Mouse (Mus musculus) gastrocnemius, postnatal 4 days (tissue): ENCODE measurements around the gene Mgat5b. TPM values are rescaled to one million over a fixed set of nuclear protein-coding genes. Genes with fewer than 3 reads are reported as not detected.
A peak's percentile ranks its signal among the peaks of the same experiment; 100 is the strongest.

Experiments used
- DNase-seq, 2 experiments: peaks; one replicate each; pipeline ENCODE4 v3.0.0; 2021 to 2022; ENCODE audit warnings: low spot score in 2 of 2, mixed read lengths in 2 of 2
- total RNA-seq, 2 experiments: library from RNA; stranded (reverse); gene quantifications; 2 replicates each; pipeline ENCODE4 v1.2.3; 2021

The Mgat5b gene
- total RNA-seq, 2 experiments from 2014 or later, result 1.3 to 1.4 TPM

DNA sequence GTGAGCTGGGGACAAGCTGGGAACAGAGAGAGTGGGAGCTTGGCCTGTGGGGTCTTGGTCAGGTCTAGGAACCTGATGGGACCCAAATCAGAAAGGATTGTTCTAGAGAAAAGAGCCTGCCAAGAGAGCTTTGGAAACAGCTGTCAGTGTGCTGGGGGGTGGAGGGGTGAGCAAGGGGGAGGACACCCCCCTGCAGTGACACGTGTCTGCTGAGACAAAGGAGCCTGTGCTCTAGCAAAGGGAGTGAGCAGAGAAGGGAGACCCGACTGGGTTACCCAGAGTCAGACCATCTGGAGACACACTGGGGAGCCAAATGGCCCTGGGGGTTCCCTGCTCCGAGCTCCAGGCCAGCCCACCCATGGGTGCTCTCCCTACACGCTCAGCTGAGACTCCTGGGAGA lies 54.2 kb downstream of the Mgat5b start:
- DNase-seq, result no peak

DNA sequence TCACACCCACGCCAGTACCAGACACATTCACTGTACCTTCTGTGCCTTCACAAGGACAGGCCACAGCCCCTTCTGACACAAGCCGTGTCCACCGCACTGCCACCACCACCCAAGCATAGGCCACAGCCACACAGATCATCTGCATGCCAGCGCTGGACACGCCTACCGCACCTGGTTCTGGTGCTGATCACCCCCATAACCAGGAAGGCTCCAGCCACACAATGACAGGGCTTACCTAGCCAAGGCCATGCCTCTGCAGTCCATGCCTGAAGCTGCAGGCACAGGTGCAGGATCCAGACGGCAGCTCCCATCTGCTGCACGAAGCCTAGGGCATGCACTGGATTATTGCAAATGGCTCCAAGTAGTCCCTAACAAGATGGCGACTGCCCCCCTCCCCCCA lies 54.8 kb downstream of the Mgat5b start:
- DNase-seq, result no peak

DNA sequence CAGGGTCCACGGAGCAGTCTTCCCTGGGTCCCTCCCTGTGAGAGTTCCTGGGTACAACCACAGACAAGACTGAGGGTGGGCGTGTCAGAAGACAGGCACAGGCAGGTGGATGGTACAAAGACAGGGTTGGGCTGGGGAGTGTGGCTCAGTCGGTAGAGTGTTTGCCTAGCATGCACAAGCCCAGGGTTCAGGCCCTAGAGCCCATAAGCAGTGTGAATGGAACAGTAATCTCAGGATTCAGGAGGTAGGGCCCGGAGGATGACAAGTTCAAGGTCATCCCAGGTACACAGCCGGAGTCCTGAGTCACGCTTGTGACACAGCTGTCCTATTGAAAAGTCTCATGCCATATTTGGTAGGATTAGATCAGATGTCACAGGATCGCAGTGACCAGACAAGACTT lies 55.7 kb downstream of the Mgat5b start:
- no peak for DNase-seq

DNA sequence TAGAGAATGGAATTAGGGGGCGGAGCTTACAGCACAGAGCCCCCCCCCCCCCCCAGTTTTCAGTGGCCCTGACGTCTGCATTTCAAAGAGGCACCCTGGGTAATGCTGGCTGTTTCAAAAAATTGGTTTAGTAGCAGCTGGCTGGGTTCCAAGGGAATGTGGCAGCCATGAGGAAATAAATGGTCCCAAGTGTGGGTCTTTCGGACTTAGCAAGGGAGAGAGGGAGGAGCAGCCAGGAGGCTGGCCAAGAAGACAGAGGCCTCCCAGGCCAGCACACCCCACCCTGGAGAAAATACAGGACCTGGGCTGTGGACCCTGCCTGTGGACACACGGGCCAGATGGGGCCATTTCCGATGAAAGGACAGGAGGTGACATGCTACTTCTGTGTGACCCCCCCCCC lies 61.6 kb downstream of the Mgat5b start:
- DNase-seq, result no peak

DNA sequence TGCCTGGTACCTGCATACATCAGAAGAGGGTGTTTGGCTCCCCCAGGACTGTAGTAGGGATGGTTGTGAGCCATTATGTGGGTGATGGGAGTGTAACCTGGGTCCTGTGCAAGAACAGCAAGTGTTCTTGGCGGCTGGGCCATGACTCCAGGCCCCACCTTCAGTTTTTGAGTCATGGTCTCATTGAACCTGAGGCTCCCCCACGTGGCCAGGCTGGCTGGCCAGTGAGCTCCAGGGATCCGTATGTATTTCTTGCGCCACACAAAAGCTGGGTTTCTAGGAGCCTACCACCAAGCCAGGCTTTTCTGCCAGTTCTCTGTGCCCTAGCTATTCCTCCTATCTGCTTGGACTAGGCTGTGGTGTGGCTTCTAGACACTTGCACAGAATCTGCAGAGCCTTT lies 63.9 kb downstream of the Mgat5b start:
- no peak for DNase-seq

DNA sequence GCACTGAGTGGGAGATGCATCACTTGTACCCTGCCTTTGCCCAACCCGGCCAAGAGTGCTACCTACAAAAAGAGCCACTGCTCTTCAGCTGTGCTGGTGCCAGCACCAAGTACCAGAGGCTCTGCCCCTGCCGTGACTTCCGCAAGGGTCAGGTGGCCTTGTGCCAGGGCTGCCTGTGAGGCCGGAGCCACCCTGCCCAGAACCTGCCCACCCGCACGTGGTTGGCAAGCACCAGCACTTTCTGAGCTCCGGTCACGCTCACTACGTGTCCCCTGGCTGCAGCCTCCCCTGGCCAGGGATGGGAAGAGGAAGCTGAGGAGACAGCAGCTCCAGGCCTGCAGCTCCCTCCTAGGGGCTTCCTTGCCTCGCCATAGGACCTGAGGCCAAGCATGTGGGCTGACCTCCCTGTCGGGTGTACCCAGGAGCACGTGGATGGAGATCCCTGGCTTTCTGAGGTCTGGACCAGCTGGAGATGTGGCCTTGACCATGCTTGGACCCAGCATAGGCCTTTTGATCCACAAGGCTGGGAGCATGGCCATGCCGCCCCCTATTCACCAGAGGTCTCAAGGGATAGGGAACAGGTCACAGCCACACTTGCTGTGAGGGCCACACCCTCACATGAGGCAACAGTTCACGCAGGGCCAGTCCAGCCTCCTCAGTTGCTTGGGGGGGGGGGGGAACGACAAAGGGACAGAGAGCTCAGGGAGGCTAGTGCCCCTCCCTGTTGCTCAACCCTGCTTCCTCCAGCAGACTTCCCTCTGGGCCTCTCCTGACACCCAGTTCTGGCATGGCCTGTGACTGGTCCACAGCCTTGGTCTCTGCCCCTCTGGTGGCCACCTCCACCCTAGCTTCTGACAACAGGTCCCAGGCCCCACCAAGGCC lies 67.1 kb downstream of the Mgat5b start:
- no peak for DNase-seq

DNA sequence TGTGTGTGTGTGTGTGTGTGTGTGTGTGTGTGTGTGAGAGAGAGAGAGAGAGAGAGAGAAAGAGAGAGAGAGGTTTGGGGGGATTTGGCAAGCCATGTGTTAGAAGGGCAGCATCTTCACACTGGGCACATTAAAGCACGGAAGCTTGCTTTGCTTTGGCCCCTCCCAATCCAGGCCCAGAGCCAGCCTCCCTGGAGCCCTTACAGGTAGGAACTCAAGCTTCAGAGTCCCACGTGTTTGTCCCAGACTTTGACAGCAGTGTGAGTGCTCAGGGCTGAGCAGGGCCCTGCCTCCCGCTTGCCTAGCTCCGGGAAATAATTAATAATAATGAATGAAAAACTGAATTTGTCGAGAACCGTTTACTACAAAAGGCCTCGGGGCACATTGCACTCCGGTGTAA lies 69.5 kb downstream of the Mgat5b start:
- DNase-seq, result no peak

DNA sequence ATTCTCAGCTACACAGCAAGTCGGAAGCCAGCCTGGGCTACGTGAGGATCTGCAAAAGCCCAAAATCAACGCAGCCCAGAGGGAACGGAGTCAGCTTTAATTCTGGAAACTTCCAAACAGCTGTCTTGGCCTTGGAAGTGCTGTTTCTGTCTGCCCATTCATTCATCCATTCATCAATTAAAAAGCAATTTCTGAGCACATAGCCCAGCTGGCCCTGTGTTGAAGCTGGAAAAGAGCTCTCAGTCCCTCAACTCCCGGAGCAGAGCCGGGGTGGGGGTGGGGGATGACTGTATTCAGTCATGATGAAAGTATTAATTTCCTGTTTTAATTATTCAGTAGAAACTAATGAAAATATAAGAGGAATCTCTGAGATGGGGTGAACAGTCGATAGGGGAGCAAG lies 71.6 kb downstream of the Mgat5b start:
- DNase-seq, result no peak

DNA sequence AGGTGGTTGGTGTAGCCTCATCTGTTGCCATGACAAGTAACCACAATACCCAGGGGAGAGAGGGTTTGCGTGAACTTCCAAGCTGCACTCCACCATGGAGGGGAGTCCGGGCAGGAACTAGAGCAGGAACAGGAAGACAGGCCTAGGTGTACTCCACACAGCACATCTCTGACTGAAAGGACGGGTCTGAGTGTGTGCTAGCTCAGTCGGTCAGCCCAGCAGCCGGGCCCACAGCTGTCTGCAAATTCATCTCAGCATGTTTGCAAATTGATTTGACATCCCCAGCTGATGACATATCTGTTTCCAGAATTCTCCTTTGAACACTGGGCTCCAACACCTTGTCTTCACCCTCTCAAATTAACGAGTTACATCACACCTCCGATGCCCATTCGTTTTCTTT lies 72.7 kb downstream of the Mgat5b start:
- no peak for DNase-seq

DNA sequence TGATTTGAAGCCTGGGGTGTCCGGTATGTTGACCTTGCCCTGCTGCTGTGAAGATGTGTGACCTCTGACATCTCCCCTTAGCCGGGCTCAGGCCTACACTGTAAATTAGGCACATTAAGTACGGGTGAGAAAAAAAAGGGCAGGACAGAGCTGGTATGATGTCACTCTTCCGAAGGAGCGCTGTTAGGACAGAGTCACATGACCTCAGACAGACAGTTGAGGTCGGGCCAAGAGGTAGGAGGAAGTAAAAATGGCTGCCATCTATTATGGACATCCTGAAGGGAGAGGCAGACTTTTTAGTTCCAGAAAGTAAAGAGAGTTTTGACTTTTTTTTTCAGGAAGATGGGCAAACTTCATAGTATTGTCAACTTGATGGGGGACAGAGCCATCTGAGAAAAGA lies 73.3 kb downstream of the Mgat5b start:
- no peak for DNase-seq

DNA sequence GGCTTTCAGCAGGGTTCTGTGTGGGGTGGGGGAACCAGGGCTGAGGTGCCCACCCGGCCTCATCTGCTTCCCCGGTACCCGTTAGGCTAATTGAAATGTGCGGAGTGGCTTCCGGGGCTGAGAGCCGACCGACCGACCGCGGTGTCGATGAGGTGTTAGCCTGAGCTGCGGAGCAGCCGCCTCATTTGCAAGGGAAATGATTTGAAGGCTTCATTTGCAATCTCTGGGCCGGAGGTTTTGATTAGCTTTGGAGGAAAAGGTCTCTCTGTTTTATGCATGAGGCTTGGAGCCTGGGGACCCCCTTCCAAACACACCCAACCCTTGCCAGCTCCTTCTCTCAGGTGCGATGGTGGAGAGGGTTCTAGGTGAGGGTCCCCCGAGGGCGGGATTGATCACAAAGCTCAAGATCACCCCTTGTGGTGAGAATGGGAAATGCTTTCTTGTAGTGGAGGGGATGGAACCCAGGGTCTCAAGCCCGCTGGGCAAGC lies 75.5 kb downstream of the Mgat5b start:
- DNase-seq, result peak in 1 of 2 experiments; percentile 19

DNA sequence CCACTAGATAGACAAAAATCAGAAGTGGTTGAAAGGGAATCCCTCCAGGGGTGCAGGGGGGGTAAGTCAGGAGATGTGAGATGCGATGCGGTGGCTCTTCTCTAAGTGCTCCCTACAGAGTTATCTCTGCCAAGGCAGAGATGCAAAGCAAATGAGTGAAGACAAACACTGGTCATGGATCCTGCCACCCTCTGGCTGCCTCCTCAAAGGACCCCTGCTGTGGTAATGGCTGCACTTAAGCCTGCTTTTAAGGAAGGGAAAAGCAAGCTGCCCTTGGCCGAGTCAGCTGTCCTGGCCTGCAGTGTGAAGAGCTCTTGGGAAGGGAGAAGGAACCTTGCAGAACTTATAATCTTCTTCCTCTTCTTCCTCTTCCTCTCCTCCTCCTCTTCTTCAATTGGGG lies 78.3 kb downstream of the Mgat5b start:
- no peak for DNase-seq

DNA sequence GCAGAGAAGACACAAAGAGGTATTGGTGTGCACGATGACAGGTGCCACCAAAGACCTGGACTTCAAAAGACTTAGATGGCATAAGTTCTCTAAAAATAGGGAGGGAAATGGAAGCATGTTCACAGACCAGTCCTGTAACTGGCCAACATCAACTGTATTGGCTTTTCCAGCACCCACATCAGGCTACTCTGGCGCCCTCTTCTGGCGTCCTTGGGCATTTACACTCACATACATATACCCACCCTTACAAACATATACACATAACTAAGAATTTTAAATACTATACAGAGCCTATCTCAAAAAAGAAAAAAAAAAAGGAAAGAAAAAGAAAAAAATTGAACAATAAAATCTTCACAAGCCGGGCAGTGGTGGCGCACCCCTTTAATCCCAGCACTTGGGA lies 80.3 kb downstream of the Mgat5b start:
- no peak for DNase-seq

DNA sequence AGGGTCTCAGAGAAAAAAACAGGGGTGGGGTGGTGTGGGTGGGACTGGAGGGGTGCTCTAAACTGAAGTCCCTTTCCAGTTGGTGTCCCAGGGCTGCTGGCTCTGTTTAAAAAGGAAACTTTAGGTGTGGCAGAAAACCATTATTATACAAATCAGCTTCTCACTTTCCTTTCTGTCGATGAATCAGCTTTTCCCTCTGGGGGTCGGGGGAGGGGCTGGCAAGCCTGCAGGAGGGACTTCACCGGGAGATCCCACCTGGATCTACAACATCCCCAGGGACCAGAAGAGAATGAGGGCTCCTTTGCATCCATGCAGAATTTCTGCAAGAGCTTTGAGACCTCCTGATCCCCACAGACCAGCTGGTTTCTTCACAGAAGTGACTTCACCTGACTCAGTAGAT lies 81.6 kb downstream of the Mgat5b start:
- DNase-seq, result no peak

DNA sequence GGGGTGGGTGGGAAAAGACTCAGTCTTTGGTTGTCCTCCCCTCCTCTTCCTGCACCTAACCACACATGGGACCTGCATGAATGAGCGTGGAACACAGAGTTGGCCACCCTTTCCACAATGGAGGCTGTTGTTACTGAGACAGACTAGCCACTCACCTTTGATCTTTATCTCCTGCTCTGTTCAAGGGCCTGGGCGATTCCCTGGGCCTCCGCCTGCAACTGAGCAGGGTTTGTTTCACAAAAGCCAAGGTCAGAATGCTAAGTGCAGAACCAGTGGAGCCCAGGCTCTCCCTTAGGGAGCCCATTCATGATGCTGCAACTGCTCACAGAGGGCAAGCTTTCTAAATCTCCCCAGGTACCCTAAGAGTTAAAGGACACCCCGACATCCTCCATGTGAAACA lies 83.1 kb downstream of the Mgat5b start:
- no peak for DNase-seq

DNA sequence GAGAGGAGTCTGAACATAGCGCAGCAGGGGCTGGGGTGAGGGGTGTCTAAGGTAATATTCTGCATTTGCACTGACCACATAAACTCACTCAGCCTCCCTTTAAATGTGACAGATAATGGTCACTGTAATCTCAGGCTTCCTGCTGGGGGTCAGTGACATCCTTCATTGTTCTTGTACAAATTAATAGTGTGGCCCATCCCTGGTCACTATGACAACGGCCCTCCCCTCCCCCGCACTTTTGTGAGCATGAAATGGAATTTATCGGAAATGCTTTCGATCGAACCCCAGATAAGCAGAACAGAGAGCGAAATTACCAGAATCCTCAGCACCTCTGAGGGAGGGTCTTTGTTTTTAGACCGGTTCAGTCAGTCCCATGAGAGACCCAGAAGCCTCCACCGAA lies 84.8 kb downstream of the Mgat5b start:
- DNase-seq, result no peak

DNA sequence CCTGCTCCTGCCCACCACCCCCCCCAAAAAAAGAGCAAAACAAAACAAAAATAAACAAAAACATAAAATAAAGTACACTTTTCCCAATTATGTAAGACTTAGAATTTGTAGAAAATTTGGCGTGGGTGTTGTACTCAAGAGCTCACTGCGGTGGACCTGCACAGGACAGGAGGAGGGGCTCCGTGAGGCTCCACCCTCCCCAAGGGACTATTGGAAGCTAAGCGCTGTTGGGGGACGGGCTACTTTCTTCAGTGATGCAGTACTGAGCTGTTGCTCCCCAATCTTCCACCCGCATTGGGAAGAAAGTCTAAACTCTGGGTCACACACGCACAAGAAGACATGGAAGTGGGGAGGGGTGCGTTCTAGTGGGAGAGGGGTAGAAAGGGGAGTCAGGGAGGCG lies 85.6 kb downstream of the Mgat5b start:
- DNase-seq, result no peak

DNA sequence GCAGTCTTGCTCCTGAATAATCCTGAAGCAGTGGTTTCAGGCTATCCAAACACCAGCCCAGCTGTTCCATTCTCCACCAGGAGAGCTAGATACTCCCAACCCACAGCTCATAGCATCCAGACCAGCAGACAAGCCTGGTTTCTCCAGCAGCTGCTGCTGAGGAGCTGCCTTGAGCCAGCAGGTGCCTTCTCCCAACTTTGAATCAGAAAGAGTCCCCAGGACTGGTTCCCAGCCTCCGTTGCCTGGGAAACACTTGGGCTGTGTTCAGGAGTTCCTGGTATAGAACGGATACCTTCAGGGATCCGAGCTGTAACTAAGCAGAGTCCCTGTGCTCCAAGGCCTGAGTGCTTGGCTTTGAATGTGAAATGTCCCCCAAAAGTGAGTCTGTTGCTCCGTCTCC lies 98.8 kb downstream of the Mgat5b start:
- no peak for DNase-seq

DNA sequence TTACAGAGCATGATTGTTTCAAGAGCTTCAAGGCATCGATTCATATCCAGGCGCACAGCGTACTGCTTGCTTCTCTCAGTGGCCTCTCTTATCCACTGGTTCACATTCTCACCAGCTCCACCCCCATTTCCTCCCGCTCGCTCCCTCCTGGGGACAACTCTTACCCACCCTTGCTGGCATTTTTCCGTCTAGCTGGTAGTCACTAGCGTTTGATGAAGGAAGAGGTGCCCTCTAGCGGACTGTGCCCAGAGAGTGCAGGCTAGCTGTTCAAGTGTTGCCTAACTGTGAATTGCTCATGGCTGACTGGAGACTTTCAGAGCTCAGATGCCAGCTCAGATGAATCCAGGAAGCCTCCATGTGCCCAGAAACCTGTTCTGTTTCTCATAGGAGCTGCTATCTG lies 99.7 kb downstream of the Mgat5b start:
- DNase-seq, result peak in 1 of 2 experiments; percentile 56

DNA sequence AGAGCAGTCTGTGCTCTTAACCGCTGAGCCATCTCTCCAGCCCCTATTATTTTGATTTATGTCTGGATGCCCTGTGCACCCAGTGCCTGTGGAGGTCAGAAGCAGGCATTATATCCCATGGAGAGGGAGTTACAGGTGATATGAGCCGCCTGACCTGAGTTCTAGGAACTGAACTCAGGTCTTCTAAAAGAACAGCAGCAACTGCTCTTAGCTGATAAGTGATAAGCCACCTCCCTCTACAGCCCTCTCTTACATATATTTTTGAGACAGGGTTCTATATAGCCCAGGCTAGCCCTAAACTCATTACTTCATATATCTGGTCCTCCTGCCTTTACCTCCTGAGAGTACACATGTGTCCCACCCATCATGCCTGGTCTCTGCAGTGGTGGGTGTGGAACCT lies 102.4 kb downstream of the Mgat5b start:
- no peak for DNase-seq

DNA sequence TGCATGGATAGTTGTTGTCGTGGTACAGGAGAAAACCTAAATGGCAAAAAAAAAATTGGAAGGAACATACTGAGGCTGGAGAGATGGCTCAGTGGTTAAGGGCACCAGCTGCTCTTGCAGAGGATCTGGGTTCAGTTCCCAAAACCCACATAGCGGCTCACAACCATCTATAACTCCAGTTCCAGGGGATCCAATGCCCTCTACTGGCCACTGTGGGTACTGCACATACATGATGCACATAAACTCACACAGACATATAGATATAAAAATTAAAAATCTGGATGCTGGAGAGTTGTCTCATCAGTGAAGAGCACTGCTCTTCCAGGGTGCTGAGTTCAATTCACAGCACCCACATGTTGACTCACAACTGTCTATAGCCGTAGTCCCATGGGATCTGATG lies 104.9 kb downstream of the Mgat5b start:
- DNase-seq, result no peak

DNA sequence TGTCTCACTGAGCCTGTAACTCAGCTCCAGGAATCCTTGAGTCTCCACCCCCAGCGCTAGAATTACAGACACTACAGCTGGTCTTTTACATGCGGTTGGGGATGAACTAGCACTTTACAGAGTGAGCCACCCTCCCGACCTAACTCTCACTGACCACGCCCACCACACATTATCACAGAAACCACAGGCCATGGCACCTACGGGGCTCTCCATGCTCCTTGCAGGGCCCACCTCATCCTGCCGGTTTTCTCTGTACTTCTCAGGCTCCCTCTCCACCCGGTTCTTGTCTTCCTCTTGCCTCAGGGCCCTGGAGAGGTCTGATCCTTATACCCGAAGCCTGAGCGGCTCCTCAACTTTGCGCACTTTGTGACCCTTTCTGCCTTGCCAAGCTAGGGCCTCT lies 109.0 kb downstream of the Mgat5b start:
- no peak for DNase-seq

DNA sequence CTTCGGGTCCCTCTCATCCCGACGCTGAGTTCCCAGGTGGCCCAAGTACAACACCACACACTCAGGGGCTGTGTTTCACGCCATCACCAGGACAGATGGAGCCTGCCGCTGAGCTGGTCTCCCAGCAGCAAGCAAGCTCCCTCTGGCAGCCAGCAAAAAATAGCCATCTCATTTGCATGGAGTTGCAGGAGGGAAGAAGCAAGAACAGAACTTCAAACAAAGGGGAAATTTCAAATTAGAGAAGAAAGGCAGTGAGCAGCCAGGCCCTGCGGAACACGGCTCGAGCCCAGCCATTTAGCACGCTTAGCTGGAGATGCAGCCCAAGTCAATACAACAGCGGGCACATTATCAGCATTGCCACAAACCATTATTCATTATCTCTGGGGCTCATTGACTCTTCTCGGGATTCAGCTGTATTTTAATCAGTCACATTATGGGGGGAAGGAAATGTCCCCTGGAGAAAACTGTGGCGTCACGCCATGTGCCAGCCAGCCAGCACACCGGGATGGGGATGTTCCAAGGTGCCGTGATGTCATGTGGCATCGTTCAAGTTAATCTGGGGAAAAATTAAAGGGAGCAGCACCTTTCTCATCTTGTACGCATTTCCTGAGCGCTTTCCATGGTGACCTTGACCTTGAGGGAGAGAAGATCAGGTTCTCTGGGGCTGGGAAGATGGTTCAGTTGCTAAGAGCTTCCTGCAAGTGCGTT lies 110.4 kb downstream of the Mgat5b start:
- no peak for DNase-seq
